Mouse (Mus musculus) ES-E14 (cell line): ENCODE measurements at regions not wholly inside any gene's neighbourhood (a gene's known extent, or its start where the extent isn't known, plus 50 kb on each side); places are given as distances from the start of the nearest gene placed in this dataset.

Experiments used
- DNase-seq: peaks from one replicate; pipeline ENCODE4 v3.0.0-alpha.2; 2013; ENCODE audit warnings: low read depth, low spot score
- H3K27ac ChIP-seq: 2 replicates; pipeline ENCODE4 v1.5.1; 2012; ENCODE audit warnings: low read depth, mild to moderate bottlenecking, low read length, moderate library complexity, mixed read lengths; ENCODE audit not compliant: poor library complexity, insufficient read depth, severe bottlenecking
- H3K36me3 ChIP-seq: 2 replicates; pipeline ENCODE4 v1.6.1; 2012; ENCODE audit warnings: mild to moderate bottlenecking, low read length, moderate library complexity, mixed read lengths; ENCODE audit not compliant: control insufficient read depth, poor library complexity, insufficient read depth, severe bottlenecking
- H3K4me1 ChIP-seq, 2 experiments: fragments of 150-350 bp in 1 of 2; sonication (generic) in 1 of 2; 2 replicates each; pipeline ENCODE4 v1.6.1; 2012; ENCODE audit warnings: low read length in 2 of 2, mild to moderate bottlenecking in 1 of 2, mixed read lengths in 1 of 2; ENCODE audit not compliant: control insufficient read depth in 2 of 2, insufficient read depth in 2 of 2, poor library complexity in 1 of 2
- H3K4me3 ChIP-seq, 2 experiments: fragments of 150-350 bp in 1 of 2; sonication (generic) in 1 of 2; 2 replicates each; pipeline ENCODE4 v1.5.1; 2012; ENCODE audit warnings: low read length in 2 of 2, low read depth in 1 of 2, mild to moderate bottlenecking in 1 of 2, mixed read lengths in 1 of 2; ENCODE audit not compliant: insufficient read depth in 1 of 2, poor library complexity in 1 of 2, severe bottlenecking in 1 of 2
- H3K9ac ChIP-seq: 2 replicates; pipeline ENCODE4 v1.6.1; 2012; ENCODE audit warnings: low read depth, mild to moderate bottlenecking, low read length, mixed read lengths; ENCODE audit not compliant: poor library complexity, insufficient read depth, severe bottlenecking
- H3K9me3 ChIP-seq: fragments of 150-350 bp; sonication (generic); 2 replicates; pipeline ENCODE4 v1.6.1; 2012; ENCODE audit warnings: low read depth, mild to moderate bottlenecking, low read length; ENCODE audit not compliant: control insufficient read depth, insufficient read depth
- CHD2 ChIP-seq: IDR thresholded peaks from 2 replicates; pipeline ENCODE4 v1.6.1; 2014; ENCODE audit warnings: mild to moderate bottlenecking, low read depth, low read length, inconsistent platforms
- HCFC1 ChIP-seq: IDR thresholded peaks from 2 replicates; pipeline ENCODE4 v1.6.1; 2012; ENCODE audit warnings: low read length, inconsistent platforms, borderline replicate concordance; ENCODE audit not compliant: insufficient read depth
- MAFK ChIP-seq: IDR thresholded peaks from 2 replicates; pipeline ENCODE4 v1.6.1; 2014; ENCODE audit warnings: mild to moderate bottlenecking, low read depth, low read length, inconsistent platforms; ENCODE audit not compliant: insufficient read depth
- ZC3H11A ChIP-seq: IDR thresholded peaks from 2 replicates; pipeline ENCODE4 v1.6.1; 2012; ENCODE audit warnings: low read depth, mild to moderate bottlenecking, inconsistent platforms, low read length, borderline replicate concordance
- ZNF384 ChIP-seq: IDR thresholded peaks from 2 replicates; pipeline ENCODE4 v1.6.1; 2012; ENCODE audit warnings: low read depth, low read length, inconsistent platforms
- in situ Hi-C, 2 experiments: fragments of 600-800 bp; cut with MboI; formaldehyde crosslinking; loops; one replicate each; pipeline ENCODE4 v1.15.1; 2025; ENCODE audit warnings: low sequenced_read_pairs in 2 of 2, inconsistent platforms in 1 of 2; ENCODE audit not compliant: unreplicated experiment in 2 of 2

DNA sequence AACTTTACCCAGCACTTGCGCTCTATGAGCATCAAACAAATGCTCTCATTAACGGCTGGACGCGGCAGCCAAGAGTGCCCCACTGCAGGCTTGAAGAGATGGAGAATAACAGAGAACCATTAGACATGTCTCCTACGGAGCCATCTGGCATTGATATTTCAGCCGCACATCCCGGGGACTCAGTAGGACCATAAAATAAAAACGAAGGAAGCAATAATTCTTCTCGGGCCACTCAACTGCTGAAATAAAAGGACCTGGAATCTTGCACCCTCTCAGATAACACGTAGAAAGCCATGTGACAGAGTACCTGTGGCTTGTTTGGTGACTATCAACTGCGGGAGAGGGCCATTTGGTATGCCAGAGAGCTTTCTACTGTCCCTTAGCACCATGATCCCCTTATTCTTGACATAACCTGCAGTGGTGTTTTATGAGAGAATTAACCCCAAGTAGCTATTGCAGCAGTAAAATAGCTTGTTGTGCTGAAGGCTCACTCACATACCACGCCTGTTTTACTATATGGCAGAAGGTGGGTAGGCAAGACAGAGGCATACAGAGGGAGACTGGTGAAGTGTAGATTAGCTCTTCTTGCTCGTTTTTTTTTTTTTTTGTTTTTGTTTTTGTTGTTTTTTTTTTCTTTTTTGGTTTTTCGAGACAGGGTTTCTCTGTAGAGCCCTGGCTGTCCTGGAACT is 116.5 kb upstream of the Cnot2 start:
- no peak for TF ChIP-seq MAFK
- no peak for TF ChIP-seq HCFC1
- TF ChIP-seq ZC3H11A: no peak
- TF ChIP-seq ZNF384: no peak
- no peak for TF ChIP-seq CHD2
- DNase-seq: no peak
- Histone ChIP-seq H3K4me3 (no peak overlapping the region), H3K36me3 (no peaks in the 10 kb centered on the region), H3K9me3 (no peaks in the 10 kb centered on the region), H3K27ac (no peak overlapping the region), H3K4me1 (peaks cover 2% of the 10 kb centered on the region in 2 experiments; a peak in 1 of 4 replicates), H3K9ac (no peak overlapping the region)
- in situ Hi-C loops: no loop called here

DNA sequence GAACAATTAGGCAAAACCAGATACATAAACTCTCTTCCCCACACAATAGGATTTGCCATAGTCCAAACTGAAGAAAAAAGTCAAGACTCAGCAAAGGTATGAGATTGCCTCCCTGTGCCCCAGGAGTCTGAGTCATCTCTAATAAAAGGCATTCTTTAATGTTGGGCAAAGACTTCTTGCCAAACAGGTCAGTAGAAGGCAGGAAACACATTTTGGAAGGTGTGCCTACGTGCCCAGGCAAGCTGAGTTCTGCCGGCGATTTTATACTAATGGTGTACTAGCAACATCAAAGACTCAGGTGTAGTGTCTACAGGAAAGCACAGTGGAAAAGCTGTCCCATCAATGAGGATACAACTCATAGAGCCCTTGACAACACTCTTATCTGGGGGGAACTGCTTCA is 112.5 kb upstream of the Cnot2 start:
- TF ChIP-seq HCFC1 (no peak), CHD2 (no peak), ZNF384 (no peak), ZC3H11A (no peak), MAFK (no peak)
- no peaks in the 10 kb centered on the region for H3K36me3 ChIP-seq
- no peaks in the 10 kb centered on the region for H3K9me3 ChIP-seq
- DNase-seq: no peak
- in situ Hi-C loops: no loop called here
- no peak overlapping the region for H3K9ac ChIP-seq
- peaks cover 2% of the 10 kb centered on the region in 2 experiments; a peak in 1 of 4 replicates for H3K4me1 ChIP-seq
- no peak overlapping the region for H3K4me3 ChIP-seq
- no peak overlapping the region for H3K27ac ChIP-seq

DNA sequence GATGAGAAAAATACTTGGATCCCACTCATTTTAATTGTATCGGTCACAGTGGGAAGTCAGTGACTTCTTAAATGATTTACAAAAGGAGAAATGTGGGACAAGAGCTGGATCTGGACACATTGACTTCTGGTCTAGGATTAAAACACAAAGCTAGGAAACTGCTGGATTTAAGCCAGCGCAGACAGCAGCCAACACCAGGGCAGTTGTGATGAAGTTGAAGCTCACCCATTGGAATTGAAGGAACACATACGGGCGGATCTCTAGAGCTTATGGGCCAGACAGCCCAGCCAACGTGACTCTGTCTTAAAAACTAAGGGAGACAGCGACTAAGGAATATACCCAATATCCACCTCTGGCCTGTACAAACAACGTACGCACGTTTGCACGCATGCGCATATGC is 105.4 kb upstream of the Cnot2 start:
- Histone ChIP-seq H3K4me1 (no peaks in the 10 kb centered on the region), H3K4me3 (no peak overlapping the region), H3K9ac (no peak overlapping the region), H3K9me3 (no peaks in the 10 kb centered on the region), H3K36me3 (no peaks in the 10 kb centered on the region), H3K27ac (no peak overlapping the region)
- TF ChIP-seq CHD2: no peak
- no peak for TF ChIP-seq ZNF384
- TF ChIP-seq MAFK: no peak
- TF ChIP-seq HCFC1: no peak
- TF ChIP-seq ZC3H11A: no peak
- in situ Hi-C loops: no loop called here
- DNase-seq: no peak

DNA sequence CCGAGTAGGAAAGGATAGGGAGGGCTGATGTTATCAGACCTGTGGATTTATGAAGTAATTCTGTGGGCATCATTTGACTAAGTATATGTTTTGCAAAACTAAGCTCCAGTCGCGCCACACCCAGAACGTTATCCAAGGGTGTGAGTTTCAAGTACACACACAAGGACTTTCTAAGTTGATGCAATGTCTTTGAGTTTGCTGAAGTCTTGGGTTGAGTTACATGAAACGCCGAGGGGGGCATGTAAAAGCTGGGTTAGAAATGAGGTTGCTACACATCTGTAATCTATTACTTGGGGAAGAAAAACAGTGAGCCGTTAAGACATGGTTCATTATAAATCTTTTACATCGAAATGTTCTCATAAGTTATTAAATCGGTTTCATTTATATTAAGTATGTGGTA is 102.1 kb upstream of the Cnot2 start:
- Histone ChIP-seq H3K4me3 (no peak overlapping the region), H3K9me3 (no peaks in the 10 kb centered on the region), H3K4me1 (no peaks in the 10 kb centered on the region), H3K9ac (no peak overlapping the region), H3K36me3 (no peaks in the 10 kb centered on the region), H3K27ac (no peak overlapping the region)
- DNase-seq: no peak
- in situ Hi-C loops: no loop called here
- no peak for TF ChIP-seq MAFK
- no peak for TF ChIP-seq ZC3H11A
- no peak for TF ChIP-seq HCFC1
- no peak for TF ChIP-seq CHD2
- no peak for TF ChIP-seq ZNF384
